Mouse (Mus musculus) spleen, postnatal 10 days (tissue): ENCODE measurements at regions not wholly inside any gene's neighbourhood (a gene's known extent, or its start where the extent isn't known, plus 50 kb on each side); places are given as distances from the start of the nearest gene placed in this dataset.

Source experiments
- DNase-seq, 2 experiments: peaks; one replicate each; pipeline ENCODE4 v3.0.0; 2021 to 2022; ENCODE audit warnings: low spot score in 2 of 2

GRCm38 (mm10) chr3:60917271-60917670 is 85.3 kb upstream of the P2ry1 start:
- no peak for DNase-seq

GRCm38 (mm10) chr3:60926024-60926547 is 76.5 kb upstream of the P2ry1 start:
- no peak for DNase-seq

- DNase-seq = no peak
Measured at GRCm38 (mm10) chr3:60928910-60929309, 73.7 kb upstream of the P2ry1 start.

GRCm38 (mm10) chr3:60934492-60934891 is 68.1 kb upstream of the P2ry1 start:
- DNase-seq = no peak

GRCm38 (mm10) chr3:60941451-60941850 is 61.1 kb upstream of the P2ry1 start:
- DNase-seq = no peak

- DNase-seq = no peak
Measured at GRCm38 (mm10) chr3:60948897-60949296, 53.7 kb upstream of the P2ry1 start.
